Mouse (Mus musculus) embryonic facial prominence, embryonic 13.5 days (tissue): Measurements from ENCODE around the gene 2310011J03Rik. TPM values are rescaled to one million over a fixed set of nuclear protein-coding genes. Genes with fewer than 3 reads are reported as not detected.

Experiments used
- ATAC-seq: fragments of 200-750 bp; cut with Nextera tagmentation; 2 replicates; pipeline ENCODE4 v1.8.0; 2017; ENCODE audit warnings: low read depth; ENCODE audit not compliant: insufficient number of reproducible peaks, insufficient read depth, low FRiP score, low TSS enrichment
- H3K27ac ChIP-seq: fragments of 300-500 bp; sonication (generic); 2 replicates; pipeline ENCODE4 v1.5.1; 2015; ENCODE audit warnings: moderate library complexity, mild to moderate bottlenecking, inconsistent platforms
- H3K27me3 ChIP-seq: fragments of 300-500 bp; sonication (generic); 2 replicates; pipeline ENCODE4 v1.6.1; 2015; ENCODE audit warnings: mild to moderate bottlenecking, inconsistent platforms
- H3K36me3 ChIP-seq: fragments of 300-500 bp; sonication (generic); 2 replicates; pipeline ENCODE4 v1.6.1; 2015; ENCODE audit warnings: mild to moderate bottlenecking, inconsistent platforms
- H3K4me1 ChIP-seq: fragments of 300-500 bp; sonication (generic); 2 replicates; pipeline ENCODE4 v1.6.1; 2015; ENCODE audit warnings: inconsistent platforms
- H3K4me2 ChIP-seq: fragments of 300-500 bp; sonication (generic); 2 replicates; pipeline ENCODE4 v1.6.1; 2015; ENCODE audit warnings: moderate library complexity, mild to moderate bottlenecking, inconsistent platforms
- H3K4me3 ChIP-seq: fragments of 300-500 bp; sonication (generic); 2 replicates; pipeline ENCODE4 v1.5.1; 2015; ENCODE audit warnings: mild to moderate bottlenecking, inconsistent platforms
- H3K9ac ChIP-seq: fragments of 300-500 bp; sonication (generic); 2 replicates; pipeline ENCODE4 v1.6.1; 2015; ENCODE audit warnings: mild to moderate bottlenecking, inconsistent platforms
- H3K9me3 ChIP-seq: fragments of 300-500 bp; sonication (generic); 2 replicates; pipeline ENCODE4 v1.6.1; 2016; ENCODE audit warnings: inconsistent platforms
- WGBS: fragments of 180-500 bp; shearing (Covaris S2); methylation state at CpG from one replicate; pipeline ENCODE4 v1.1.7; 2015; ENCODE audit warnings: mixed read lengths; 5-methylcytosine and 5-hydroxymethylcytosine counted together
- polyA plus RNA-seq: library from polyadenylated mRNA; unstranded; fragments of >200 nt; fragmentation: Nextera tagmentation; extraction: Ambion mirVana; gene quantifications from 2 replicates; pipeline ENCODE4 v1.2.1, GENCODE M21; 2015

The 2310011J03Rik gene
- polyA plus RNA-seq, 1 experiment from 2014 or later = 57.9 TPM

- H3K36me3 ChIP-seq = peaks cover 51% of the 10 kb centered on the region
- no peak for ATAC-seq
These were observed 6.6 kb downstream of the 2310011J03Rik start for GRCm38 (mm10) chr10:80313627-80314201.

GRCm38 (mm10) chr10:80312586-80313504 is 7.5 kb downstream of the 2310011J03Rik start:
- H3K4me2 ChIP-seq = no peak overlapping the region
- no peak overlapping the region for H3K4me3 ChIP-seq
- H3K36me3 ChIP-seq = peaks cover 53% of the 10 kb centered on the region
- WGBS = 70% methylated on average over 54 of the region's 54 CpGs
- peak overlapping the region; percentile 55 for H3K9ac ChIP-seq
- H3K4me1 ChIP-seq = peaks cover 15% of the 10 kb centered on the region
- H3K27me3 ChIP-seq = peaks cover 81% of the 10 kb centered on the region
- no peak overlapping the region for H3K27ac ChIP-seq
- no peak for ATAC-seq
- H3K9me3 ChIP-seq = no peaks in the 10 kb centered on the region

More at GRCm38 (mm10) chr10:80313627-80314201, 6.6 kb downstream of the 2310011J03Rik start:
- 49% methylated on average over 20 of the region's 20 CpGs for WGBS
- Histone ChIP-seq H3K4me2 (no peak overlapping the region), H3K27me3 (peaks cover 81% of the 10 kb centered on the region), H3K9me3 (no peaks in the 10 kb centered on the region), H3K9ac (peak overlapping the region; percentile 55; the same call in 1 of the 2 replicates), H3K4me3 (no peak overlapping the region; the same call in 1 of the 2 replicates), H3K27ac (no peak overlapping the region), H3K4me1 (peaks cover 15% of the 10 kb centered on the region)

GRCm38 (mm10) chr10:80311560-80311959 is 8.8 kb downstream of the 2310011J03Rik start:
- Histone ChIP-seq H3K9ac (no peak overlapping the region), H3K9me3 (no peaks in the 10 kb centered on the region), H3K4me3 (no peak overlapping the region), H3K4me2 (no peak overlapping the region), H3K27ac (no peak overlapping the region), H3K4me1 (peaks cover 15% of the 10 kb centered on the region), H3K27me3 (peaks cover 75% of the 10 kb centered on the region), H3K36me3 (peaks cover 61% of the 10 kb centered on the region)
- 85% methylated on average over 16 of the region's 16 CpGs for WGBS
- ATAC-seq = no peak

DNA sequence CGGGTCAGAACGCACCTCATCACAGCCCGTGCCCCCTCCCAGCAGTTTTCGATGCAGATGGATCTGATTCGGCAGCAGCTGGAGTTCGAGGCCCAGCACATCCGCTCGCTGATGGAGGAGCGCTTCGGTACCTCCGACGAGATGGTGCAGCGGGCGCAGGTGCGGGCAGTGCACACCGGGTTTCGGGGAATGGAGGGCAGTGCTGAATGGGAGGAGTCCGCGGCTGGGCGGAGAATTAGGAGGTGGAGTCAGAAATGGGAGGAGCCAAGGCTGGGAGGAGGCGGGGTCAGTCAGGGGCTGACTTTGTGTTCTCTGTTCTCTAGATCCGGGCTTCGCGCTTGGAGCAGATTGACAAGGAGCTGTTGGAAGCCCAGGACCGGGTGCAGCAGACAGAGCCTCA is 15.5 kb downstream of the 2310011J03Rik start:
- Histone ChIP-seq H3K4me3 (no peak overlapping the region), H3K27ac (no peak overlapping the region), H3K9ac (peak overlapping the region; percentile 21; the same call in 1 of the 2 replicates), H3K9me3 (no peaks in the 10 kb centered on the region), H3K36me3 (peaks cover 35% of the 10 kb centered on the region), H3K4me1 (peaks cover 13% of the 10 kb centered on the region), H3K27me3 (peaks cover 72% of the 10 kb centered on the region), H3K4me2 (peak overlapping the region; percentile 24; the same call in 1 of the 2 replicates)
- 16% methylated on average over 25 of the region's 25 CpGs for WGBS
- ATAC-seq = no peak

DNA sequence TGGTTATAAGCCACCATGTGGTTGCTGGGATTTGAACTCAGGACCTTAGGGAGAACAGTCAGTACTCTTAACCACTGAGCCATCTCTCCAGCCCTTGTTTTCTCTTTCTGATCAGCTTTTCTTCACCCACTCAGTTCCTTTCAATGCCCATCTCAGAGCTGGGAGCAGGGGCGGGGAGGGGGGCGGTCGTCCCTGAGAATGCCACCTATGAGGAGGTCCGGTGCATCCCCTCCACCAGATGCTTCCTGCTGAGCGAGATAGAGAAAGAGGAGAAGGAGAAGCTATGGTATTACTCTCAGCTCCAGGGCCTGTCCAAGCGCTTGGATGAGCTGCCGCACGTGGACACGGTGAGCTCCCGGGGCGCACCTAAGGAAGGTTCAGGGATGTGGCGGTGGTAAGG is 15.9 kb downstream of the 2310011J03Rik start:
- Histone ChIP-seq H3K27ac (no peak overlapping the region), H3K4me1 (peaks cover 15% of the 10 kb centered on the region), H3K27me3 (peaks cover 74% of the 10 kb centered on the region), H3K36me3 (peaks cover 34% of the 10 kb centered on the region), H3K9ac (peak overlapping the region; percentile 21; the same call in 1 of the 2 replicates), H3K4me3 (no peak overlapping the region), H3K4me2 (peak overlapping the region; percentile 24; the same call in 1 of the 2 replicates), H3K9me3 (no peaks in the 10 kb centered on the region)
- no peak for ATAC-seq
- 25% methylated on average over 12 of the region's 12 CpGs for WGBS

DNA sequence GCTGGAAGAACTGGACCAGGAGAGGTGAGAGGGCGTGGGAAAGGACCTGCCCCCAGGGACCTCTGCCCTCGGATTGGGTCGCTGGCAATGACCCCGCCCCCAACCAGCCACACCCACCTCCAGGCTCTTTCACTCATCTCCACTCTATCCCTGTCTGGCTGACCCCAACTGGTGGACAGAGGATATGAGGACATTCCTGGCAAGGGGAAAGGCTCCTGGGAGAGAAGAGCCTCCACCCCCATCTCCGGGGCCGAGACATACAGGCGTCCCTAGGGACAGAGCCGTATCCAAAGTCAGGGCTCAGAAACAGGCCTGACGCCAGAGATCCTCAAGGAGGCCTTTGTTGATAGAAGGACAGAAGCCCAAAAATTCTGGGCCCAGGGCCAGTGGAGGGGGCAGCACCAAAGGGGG is 17.9 kb downstream of the 2310011J03Rik start:
- Histone ChIP-seq H3K9me3 (no peaks in the 10 kb centered on the region), H3K4me3 (no peak overlapping the region), H3K9ac (no peak overlapping the region), H3K4me2 (peak overlapping the region; percentile 3; the same call in 1 of the 2 replicates), H3K4me1 (peaks cover 21% of the 10 kb centered on the region), H3K27ac (no peak overlapping the region), H3K27me3 (peaks cover 89% of the 10 kb centered on the region), H3K36me3 (peaks cover 14% of the 10 kb centered on the region)
- 12% methylated on average over 9 of the region's 9 CpGs for WGBS
- ATAC-seq = no peak

- 47% methylated on average over 5 of the region's 5 CpGs for WGBS
- ATAC-seq = no peak
- H3K4me2 ChIP-seq = peak overlapping the region; percentile 3; the same call in 1 of the 2 replicates
- no peak overlapping the region for H3K27ac ChIP-seq
- peaks cover 89% of the 10 kb centered on the region for H3K27me3 ChIP-seq
- peak overlapping the region; percentile 61; the same call in 1 of the 2 replicates for H3K9ac ChIP-seq
- no peak overlapping the region for H3K4me3 ChIP-seq
- H3K36me3 ChIP-seq = peaks cover 9% of the 10 kb centered on the region
- peaks cover 21% of the 10 kb centered on the region for H3K4me1 ChIP-seq
- H3K9me3 ChIP-seq = no peaks in the 10 kb centered on the region
These were observed 18.3 kb downstream of the 2310011J03Rik start for GRCm38 (mm10) chr10:80302082-80302355.

GRCm38 (mm10) chr10:80301256-80302081 is 18.9 kb downstream of the 2310011J03Rik start:
- peak overlapping the region; percentile 23 for H3K4me3 ChIP-seq
- H3K27me3 ChIP-seq = peaks cover 92% of the 10 kb centered on the region
- no peaks in the 10 kb centered on the region for H3K9me3 ChIP-seq
- peak overlapping the region; percentile 61 for H3K9ac ChIP-seq
- 71% methylated on average over 10 of the region's 10 CpGs for WGBS
- H3K36me3 ChIP-seq = peaks cover 4% of the 10 kb centered on the region; the same call in 1 of the 2 replicates
- peak overlapping the region; percentile 43 for H3K4me2 ChIP-seq
- peaks cover 26% of the 10 kb centered on the region for H3K4me1 ChIP-seq
- ATAC-seq = no peak
- H3K27ac ChIP-seq = no peak overlapping the region

- 19% methylated on average over 11 of the region's 11 CpGs for WGBS
- Histone ChIP-seq H3K9me3 (no peaks in the 10 kb centered on the region), H3K4me2 (peak overlapping the region; percentile 43), H3K27ac (no peak overlapping the region), H3K4me3 (peak overlapping the region; percentile 23), H3K9ac (peak overlapping the region; percentile 61), H3K27me3 (peaks cover 86% of the 10 kb centered on the region), H3K36me3 (peaks cover 4% of the 10 kb centered on the region; the same call in 1 of the 2 replicates), H3K4me1 (peaks cover 33% of the 10 kb centered on the region)
- no peak for ATAC-seq
These were observed 19.6 kb downstream of the 2310011J03Rik start for GRCm38 (mm10) chr10:80300672-80301181.

- Histone ChIP-seq H3K27ac (no peak overlapping the region), H3K27me3 (peaks cover 77% of the 10 kb centered on the region), H3K36me3 (peaks cover 3% of the 10 kb centered on the region), H3K4me1 (peaks cover 36% of the 10 kb centered on the region), H3K9me3 (no peaks in the 10 kb centered on the region), H3K4me2 (peak overlapping the region; percentile 55), H3K9ac (0 out of 2 replicates have a peak overlapping the region, but pooled peaks have one; percentile 66), H3K4me3 (peak overlapping the region; percentile 7; the same call in 1 of the 2 replicates)
- 44% methylated on average over 10 of the region's 10 CpGs for WGBS
- ATAC-seq = no peak
These were observed 20.5 kb downstream of the 2310011J03Rik start for GRCm38 (mm10) chr10:80299824-80300223.

DNA sequence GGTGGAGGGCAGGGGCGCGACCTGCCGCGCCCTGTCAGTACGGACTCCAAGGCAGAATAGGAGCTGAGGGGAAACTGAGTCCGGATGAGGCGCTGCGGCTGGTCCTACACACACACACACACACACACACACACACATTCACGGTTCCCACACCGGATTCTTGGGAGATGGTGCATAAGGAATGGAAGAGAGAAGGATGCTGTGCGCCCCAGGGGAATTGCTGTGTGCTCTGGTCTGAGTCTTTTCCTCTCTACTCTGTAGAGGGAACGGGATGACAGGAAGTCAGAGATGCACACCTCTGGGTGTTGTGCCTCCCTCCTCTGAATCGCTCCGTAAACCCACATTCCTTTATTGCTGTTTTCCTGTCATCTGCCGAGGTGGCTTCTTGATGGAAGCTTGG is 21.0 kb downstream of the 2310011J03Rik start:
- WGBS = 5% methylated on average over 15 of the region's 15 CpGs
- Histone ChIP-seq H3K27me3 (peaks cover 72% of the 10 kb centered on the region), H3K4me2 (peak overlapping the region; percentile 55), H3K4me1 (peaks cover 37% of the 10 kb centered on the region), H3K9ac (peak overlapping the region; percentile 66), H3K4me3 (peak overlapping the region; percentile 36), H3K9me3 (no peaks in the 10 kb centered on the region), H3K36me3 (peaks cover 8% of the 10 kb centered on the region), H3K27ac (no peak overlapping the region)
- no peak for ATAC-seq
